Mouse (Mus musculus) heart, postnatal 0 days (tissue): ENCODE results near the gene Ajuba.

Experiments used
- CTCF ChIP-seq: IDR thresholded peaks from 2 replicates; pipeline ENCODE4 v1.5.1; 2016; ENCODE audit warnings: antibody characterized with exemption, control low read depth, low read depth
- EP300 ChIP-seq: IDR thresholded peaks from 2 replicates; pipeline ENCODE4 v1.6.1; 2016; ENCODE audit warnings: antibody characterized with exemption, low read depth

GRCm38 (mm10) chr14:54623334-54623733 lies 46.0 kb upstream of the Ajuba start:
- no peak for TF ChIP-seq CTCF
- TF ChIP-seq EP300, result no peak
